Mouse (Mus musculus): Measurements from ENCODE around the gene Pspc1. TPM values are rescaled to one million over a fixed set of nuclear protein-coding genes. Genes with fewer than 3 reads are reported as not detected.

Pspc1 gene
- total RNA-seq, 2 experiments from 2014 or later: 59.5 to 61.0 TPM

DNA sequence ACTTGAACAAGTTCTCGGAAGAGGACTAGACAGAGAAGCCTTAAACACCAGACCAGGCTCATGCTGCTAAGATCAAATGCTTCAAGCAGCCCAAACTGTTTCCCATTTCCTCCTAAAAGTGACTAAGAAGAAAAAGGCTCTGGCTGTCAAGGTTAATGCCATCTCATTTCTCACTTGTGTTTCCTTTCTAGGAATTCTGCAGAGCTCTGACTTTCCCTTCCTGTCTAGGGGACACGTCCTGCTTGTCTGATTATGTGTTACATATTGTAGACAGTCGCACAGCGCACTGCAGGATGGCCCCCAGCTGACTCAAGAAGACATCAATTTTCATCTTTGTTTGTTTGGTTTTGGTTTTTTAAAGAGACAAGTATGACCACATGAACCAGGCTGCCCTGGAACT lies 72.4 kb downstream of the Pspc1 start:
- no peak for DNase-seq (ENCODE audit: low spot score in 2 of 2)

DNA sequence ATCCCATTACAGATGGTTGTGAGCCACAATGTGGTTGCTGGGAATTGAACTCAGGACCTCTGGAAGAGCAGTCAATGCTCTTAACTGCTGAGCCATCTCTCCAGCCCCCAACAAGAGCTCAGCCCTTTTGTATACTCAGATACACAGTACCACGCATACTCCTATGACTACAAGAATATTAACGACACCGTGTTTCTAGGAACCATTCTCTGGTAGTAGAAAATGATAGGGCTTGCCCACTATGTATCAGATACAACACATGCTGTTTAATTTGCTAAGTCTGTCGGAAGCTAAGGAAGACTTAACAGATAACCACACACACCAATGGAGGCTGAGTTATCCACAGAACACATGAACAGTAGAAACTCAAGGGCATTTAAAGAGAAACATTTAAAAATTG lies 75.5 kb downstream of the Pspc1 start:
- no peak for DNase-seq (ENCODE audit: low spot score in 2 of 2)

DNA sequence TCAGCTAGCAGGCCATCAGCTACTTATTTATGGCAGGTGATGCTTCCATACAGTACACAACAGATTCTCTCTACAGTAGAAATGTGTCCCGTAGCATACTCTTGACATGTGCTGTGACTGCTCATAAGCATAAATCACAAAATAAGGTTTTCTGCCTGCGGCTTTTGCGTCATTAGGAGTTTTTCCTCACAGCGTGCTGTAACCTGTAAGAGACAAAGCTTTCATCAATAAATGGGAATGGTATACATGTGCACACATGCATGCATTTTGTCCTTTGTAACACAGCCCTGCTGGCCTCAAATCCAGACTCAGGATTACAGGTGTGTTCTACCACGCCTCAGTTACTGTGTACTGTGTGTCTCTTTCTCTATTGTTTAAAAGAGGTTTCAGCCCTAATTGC lies 80.3 kb downstream of the Pspc1 start:
- no peak for DNase-seq (ENCODE audit: low spot score in 2 of 2)

DNA sequence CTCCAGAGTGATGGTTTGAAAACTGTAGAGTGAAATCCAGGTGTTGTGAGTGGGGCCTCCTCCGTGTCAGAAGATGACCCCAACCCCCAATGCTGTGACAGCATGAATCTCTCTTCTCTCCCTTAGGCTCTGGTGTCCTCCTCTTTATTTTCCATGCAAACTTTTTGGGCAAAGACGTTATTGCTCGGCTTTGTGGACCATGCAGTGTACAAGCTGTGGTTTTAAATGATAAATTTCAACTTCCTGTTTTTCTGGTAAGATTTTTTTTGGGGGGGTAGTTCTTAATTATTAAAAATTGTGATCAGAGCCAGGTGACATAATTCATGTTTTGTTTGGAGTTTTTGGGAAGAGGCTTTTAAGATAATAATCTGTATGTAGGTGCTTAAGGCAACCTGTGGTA lies 82.6 kb downstream of the Pspc1 start:
- no peak for DNase-seq (ENCODE audit: low spot score in 2 of 2)

DNA sequence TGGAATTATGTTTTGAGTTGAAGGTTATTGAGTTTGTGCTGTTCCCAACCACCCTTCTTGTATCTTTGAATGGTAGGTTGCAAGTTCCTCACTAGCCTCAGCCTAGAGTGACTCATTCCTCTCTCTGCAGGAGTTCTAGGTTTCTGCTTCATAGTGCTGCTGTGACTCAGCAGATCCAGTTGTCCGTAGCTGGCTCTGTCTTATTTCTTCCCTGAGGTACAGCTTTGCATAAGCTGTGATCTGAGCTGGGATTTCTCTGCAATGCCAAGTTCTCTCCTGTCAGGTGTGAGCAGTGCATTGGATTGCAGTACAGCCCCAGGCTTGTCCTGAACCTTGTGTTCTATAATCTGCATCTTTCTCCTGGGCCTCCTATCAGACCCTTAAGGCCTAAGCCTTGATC lies 88.3 kb downstream of the Pspc1 start:
- peak in 1 of 2 experiments; percentile 26 for DNase-seq (ENCODE audit: low spot score in 2 of 2)

DNA sequence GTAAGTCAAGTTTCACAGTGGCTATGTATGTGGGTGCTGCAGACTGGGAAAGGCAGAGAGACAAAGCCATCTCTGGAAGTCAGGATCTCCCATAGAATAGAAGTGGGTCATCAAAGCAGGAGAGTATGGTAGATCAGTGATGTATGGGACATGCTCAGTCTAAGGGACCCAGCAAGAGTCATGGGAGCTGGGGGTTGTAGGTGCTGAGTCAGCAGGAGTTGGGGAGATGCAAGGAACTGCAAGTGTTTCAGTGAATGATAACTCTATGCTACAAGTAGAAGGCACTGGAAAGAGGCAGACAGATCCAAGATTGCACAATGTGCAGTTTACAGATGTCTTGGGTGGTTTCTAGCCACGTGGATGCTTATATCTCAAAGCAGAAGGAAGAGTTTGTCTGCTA lies 89.0 kb downstream of the Pspc1 start:
- no peak for DNase-seq (ENCODE audit: low spot score in 2 of 2)

DNA sequence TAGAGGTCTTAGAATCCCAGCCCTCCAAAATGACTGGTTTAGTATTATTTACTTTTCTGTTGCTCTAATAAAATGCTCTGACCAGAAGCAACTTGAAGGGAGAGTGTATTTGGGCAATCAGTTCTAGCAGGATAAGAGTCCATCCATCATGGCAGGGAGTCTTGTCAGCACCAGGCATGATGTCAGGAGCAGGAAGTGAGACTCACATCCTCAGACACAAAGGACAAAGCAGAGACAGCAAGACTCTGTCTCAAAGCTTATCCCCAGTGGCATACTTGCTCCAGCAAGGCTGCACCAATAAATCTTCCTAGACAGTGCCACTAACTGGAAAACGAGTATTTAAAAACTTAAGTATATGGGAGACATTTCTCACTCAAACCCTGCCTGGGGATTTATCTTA lies 92.7 kb downstream of the Pspc1 start:
- no peak for DNase-seq (ENCODE audit: low spot score in 2 of 2)

Other genes with a start within 250 kb of the Pspc1 start
- 1 to 10 TPM; 2.5 to 2.6 TPM for gene Cenpj, start 202.9 kb downstream of the Pspc1 start, total RNA-seq (2021)
- gene Parp4, start 202.7 kb downstream of the Pspc1 start, total RNA-seq (2021): 1 to 10 TPM; 5.0 to 5.4 TPM
- 10 to 100 TPM; 54.8 to 60.2 TPM for gene Mphosph8, start 110.1 kb downstream of the Pspc1 start, total RNA-seq (2021)
- gene Zmym5, start 33.4 kb upstream of the Pspc1 start, total RNA-seq (2021): 10 to 100 TPM; 30.3 to 31.1 TPM
- 10 to 100 TPM; 88.1 to 89.6 TPM for gene Zmym2, start 108.3 kb upstream of the Pspc1 start, total RNA-seq (2021)

All from left cerebral cortex, adult 18-20 months (tissue).